Mouse (Mus musculus) MEL (cell line): ENCODE data around the gene Ints7.

Experiments used
- CHD1 ChIP-seq: IDR thresholded peaks from 2 replicates; pipeline ENCODE4 v1.6.1; 2012; ENCODE audit warnings: low read depth, mild to moderate bottlenecking, inconsistent platforms, low read length, improper control_type of control experiment
- CHD2 ChIP-seq: IDR thresholded peaks from 2 replicates; pipeline ENCODE4 v1.6.1; 2011; ENCODE audit warnings: low read length, improper control_type of control experiment
- CTCF ChIP-seq, 3 experiments: IDR thresholded peaks in 2 of 3; conservative IDR thresholded peaks in 1 of 3; 2 replicates each; pipeline ENCODE4 v1.5.1; 2011 to 2012; ENCODE audit warnings: low read length in 3 of 3, low read depth in 2 of 3, mild to moderate bottlenecking in 2 of 3, improper control_type of control experiment in 1 of 3, inconsistent platforms in 1 of 3, mixed read lengths in 1 of 3, moderate library complexity in 1 of 3; ENCODE audit not compliant: control insufficient read depth in 1 of 3, insufficient read depth in 1 of 3, poor library complexity in 1 of 3, severe bottlenecking in 1 of 3
- EP300 ChIP-seq, 2 experiments: IDR thresholded peaks; 2 replicates each; pipeline ENCODE4 v1.6.1; 2011; ENCODE audit warnings: improper control_type of control experiment in 2 of 2, low read length in 2 of 2, low read depth in 1 of 2, mild to moderate bottlenecking in 1 of 2
- GATA1 ChIP-seq: IDR thresholded peaks from 2 replicates; pipeline ENCODE4 v1.6.1; 2011; ENCODE audit warnings: low read depth, low read length, improper control_type of control experiment
- MXI1 ChIP-seq: IDR thresholded peaks from 2 replicates; pipeline ENCODE4 v1.6.1; 2011; ENCODE audit warnings: mild to moderate bottlenecking, low read depth, low read length, improper control_type of control experiment
- POLR2A ChIP-seq, 2 experiments: IDR thresholded peaks; 2 replicates each; pipeline ENCODE4 v1.6.1; 2011 to 2012; ENCODE audit warnings: low read length in 2 of 2, mild to moderate bottlenecking in 2 of 2, control low read depth in 1 of 2, improper control_type of control experiment in 1 of 2, low read depth in 1 of 2, moderate library complexity in 1 of 2; ENCODE audit not compliant: control insufficient read depth in 1 of 2, insufficient read depth in 1 of 2, poor library complexity in 1 of 2
- RCOR1 ChIP-seq: IDR thresholded peaks from 2 replicates; pipeline ENCODE4 v1.6.1; 2012; ENCODE audit warnings: low read depth, mild to moderate bottlenecking, inconsistent platforms, low read length, improper control_type of control experiment
- TBP ChIP-seq: IDR thresholded peaks from 2 replicates; pipeline ENCODE4 v1.8.0; 2011; ENCODE audit warnings: low read depth, low read length, improper control_type of control experiment
- UBTF ChIP-seq: IDR thresholded peaks from 2 replicates; pipeline ENCODE4 v1.6.1; 2012; ENCODE audit warnings: low read depth, mild to moderate bottlenecking, inconsistent platforms, low read length, improper control_type of control experiment, moderate library complexity, borderline replicate concordance; ENCODE audit not compliant: insufficient read depth
- ZKSCAN1 ChIP-seq: IDR thresholded peaks from 2 replicates; pipeline ENCODE4 v1.6.1; 2012; ENCODE audit warnings: low read depth, mild to moderate bottlenecking, inconsistent platforms, low read length, improper control_type of control experiment, moderate library complexity

GRCm38 (mm10) chr1:191573906-191574639, 1.4 kb upstream of the Ints7 start:
- TF ChIP-seq CTCF (IDR thresholded peaks at IDR 0.05 in 2 of 3, conservative IDR thresholded peaks at IDR 0.05 in 1 of 3; ENCODE audit: control insufficient read depth in 1 of 3, insufficient read depth in 1 of 3, low read depth in 2 of 3, low read length in 3 of 3, poor library complexity in 1 of 3, severe bottlenecking in 1 of 3) (no peak), ZKSCAN1 (no peak), POLR2A (IDR thresholded peaks at IDR 0.05; ENCODE audit: control insufficient read depth in 1 of 2, insufficient read depth in 1 of 2, low read depth in 1 of 2, low read length in 2 of 2, poor library complexity in 1 of 2) (no peak), CHD2 (no peak), RCOR1 (no peak), UBTF (no peak), TBP (no peak), EP300 (IDR thresholded peaks at IDR 0.05; ENCODE audit: low read depth in 1 of 2, low read length in 2 of 2) (no peak), GATA1 (no peak), CHD1 (no peak), MXI1 (no peak)
